Mouse (Mus musculus): ENCODE data around the gene Tsacc. TPM values are rescaled to one million over a fixed set of nuclear protein-coding genes. Genes with fewer than 3 reads are reported as not detected.
A peak's percentile ranks its signal among the peaks of the same experiment; 100 is the strongest.
"Not testable (repeated sequence)": the region's sequence is repeated elsewhere in the genome, so short reads cannot be mapped to it uniquely, and the experiment has no call there.

Tsacc gene
- polyA plus RNA-seq, 1 experiment, result 4.0 TPM

DNA sequence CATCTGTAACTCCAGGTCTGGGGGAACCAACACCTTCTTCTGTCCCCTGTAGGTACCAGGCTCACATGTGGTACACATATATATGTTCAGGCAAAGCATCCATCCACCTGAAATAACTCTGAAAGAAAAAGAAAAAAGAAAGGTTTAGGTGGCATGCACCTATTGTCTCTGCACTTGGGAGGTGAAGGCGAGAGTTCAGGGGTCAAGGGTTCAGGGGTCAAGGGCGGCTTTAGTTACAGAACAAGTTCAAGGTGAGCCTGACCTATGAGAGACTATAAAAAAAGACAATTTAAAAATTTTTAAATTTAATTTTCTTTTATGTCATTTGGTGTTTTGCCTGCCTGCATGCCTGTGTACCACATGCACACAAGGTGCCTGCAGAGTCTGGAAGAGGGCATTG, 16.8 kb downstream of the Tsacc start:
- no peak overlapping the region for H3K4me3 ChIP-seq (replicated peaks; ENCODE audit: insufficient read depth, low read depth, low read length)
- DNase-seq, result no peak
- H3K27ac ChIP-seq (ENCODE audit: insufficient read depth, low read length), result no peak overlapping the region
- H3K27me3 ChIP-seq (ENCODE audit: control insufficient read depth, insufficient read depth, low read length), result no peaks in the 10 kb centered on the region
- 92% methylated on average over 2 of the region's 2 CpGs for WGBS
- no peaks in the 10 kb centered on the region for H3K4me1 ChIP-seq (ENCODE audit: control insufficient read depth, insufficient read depth, low read length)
- TF ChIP-seq CTCF (IDR thresholded peaks at IDR 0.05; ENCODE audit: borderline replicate concordance, insufficient read depth, low read depth, low read length), result no peak
- TF ChIP-seq POLR2A (IDR thresholded peaks at IDR 0.05; ENCODE audit: borderline replicate concordance, insufficient read depth, low read length), result no peak

DNA sequence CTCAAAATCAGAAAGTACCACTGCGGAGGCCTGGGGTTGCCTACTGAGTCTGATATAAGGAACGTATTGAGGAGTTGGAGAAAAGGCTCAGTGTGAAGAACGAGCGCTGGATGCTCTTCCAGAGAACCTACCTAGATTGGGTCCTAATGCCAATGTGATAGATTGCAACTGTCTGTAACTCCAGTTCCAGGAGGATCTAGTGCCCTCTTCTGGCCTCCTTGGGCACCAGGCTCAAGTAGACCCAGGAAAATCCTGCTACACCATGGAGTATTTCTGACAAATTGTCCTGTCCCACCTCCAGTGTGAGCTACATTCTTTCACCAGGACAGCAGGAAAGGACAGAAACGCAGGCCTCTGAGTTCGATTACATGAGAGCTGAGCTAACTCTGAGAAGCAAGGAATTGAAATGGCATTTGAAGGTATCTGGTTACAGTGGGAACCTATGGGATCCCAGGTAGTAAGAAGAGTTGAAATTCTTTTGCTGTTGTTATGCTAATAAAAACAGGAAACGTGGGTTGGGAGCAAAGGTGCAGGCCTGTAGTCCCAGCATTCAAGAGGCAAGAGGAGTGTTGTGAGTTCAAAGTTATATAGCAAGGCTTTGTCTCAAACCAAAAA, 20.2 kb downstream of the Tsacc start:
- no peak overlapping the region for H3K4me3 ChIP-seq (replicated peaks; ENCODE audit: insufficient read depth, low read depth, low read length)
- 42% methylated on average over 7 of the region's 7 CpGs for WGBS
- no peak overlapping the region for H3K27ac ChIP-seq (ENCODE audit: insufficient read depth, low read length)
- H3K27me3 ChIP-seq (ENCODE audit: control insufficient read depth, insufficient read depth, low read length), result no peaks in the 10 kb centered on the region
- H3K4me1 ChIP-seq (ENCODE audit: control insufficient read depth, insufficient read depth, low read length), result no peaks in the 10 kb centered on the region
- peak; percentile 61; the same call in 1 of the 2 replicates for TF ChIP-seq CTCF (IDR thresholded peaks at IDR 0.05; ENCODE audit: borderline replicate concordance, insufficient read depth, low read depth, low read length)
- TF ChIP-seq POLR2A (IDR thresholded peaks at IDR 0.05; ENCODE audit: borderline replicate concordance, insufficient read depth, low read length), result no peak
- peak; percentile 25 to 32 for DNase-seq

DNA sequence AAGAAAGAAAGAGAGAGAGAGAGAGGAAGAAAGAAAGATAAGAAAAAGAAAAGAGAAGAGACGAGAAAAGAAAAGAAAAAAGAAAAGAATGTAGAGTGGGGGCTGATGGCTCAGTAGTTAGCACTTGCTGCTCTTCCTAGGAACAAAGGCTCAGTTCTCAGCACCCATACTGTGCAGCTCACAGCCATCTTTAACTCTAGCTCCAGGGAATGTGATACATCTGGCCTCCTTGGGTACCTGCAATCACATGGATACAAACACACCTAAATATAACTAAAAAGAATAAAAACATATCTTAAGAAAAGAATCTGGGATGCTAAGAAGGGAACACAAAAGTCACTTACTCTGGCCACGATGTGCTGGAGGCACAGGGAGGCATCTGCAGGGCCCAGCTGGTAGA, 20.7 kb downstream of the Tsacc start:
- no peak overlapping the region for H3K27ac ChIP-seq (ENCODE audit: insufficient read depth, low read length)
- no peak overlapping the region for H3K4me3 ChIP-seq (replicated peaks; ENCODE audit: insufficient read depth, low read depth, low read length)
- H3K27me3 ChIP-seq (ENCODE audit: control insufficient read depth, insufficient read depth, low read length), result no peaks in the 10 kb centered on the region
- no peaks in the 10 kb centered on the region for H3K4me1 ChIP-seq (ENCODE audit: control insufficient read depth, insufficient read depth, low read length)
- DNase-seq, result no peak
- TF ChIP-seq CTCF (IDR thresholded peaks at IDR 0.05; ENCODE audit: borderline replicate concordance, insufficient read depth, low read depth, low read length) (no peak), POLR2A (IDR thresholded peaks at IDR 0.05; ENCODE audit: borderline replicate concordance, insufficient read depth, low read length) (no peak)
- WGBS, result 80% methylated on average over 2 of the region's 2 CpGs

DNA sequence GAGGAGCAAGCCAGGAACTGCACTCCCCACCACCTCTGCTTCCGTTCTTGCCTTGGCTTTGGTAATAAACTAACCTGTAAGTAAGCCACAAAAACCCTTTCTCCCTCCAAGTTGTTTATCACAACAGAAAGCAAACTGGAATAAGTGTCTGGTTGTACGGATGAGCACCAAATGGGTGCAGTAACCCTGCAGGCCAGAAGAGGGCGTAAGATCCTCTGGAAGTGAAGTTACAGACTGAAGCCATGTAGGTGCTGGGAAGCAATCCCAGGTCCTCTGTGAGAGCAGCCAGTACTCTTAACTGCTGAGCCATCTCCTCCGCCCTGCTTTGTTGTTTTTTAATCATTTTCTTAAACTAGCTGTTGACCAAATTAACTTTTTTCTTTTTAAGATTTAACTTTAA, 22.8 kb downstream of the Tsacc start:
- 0 out of 2 replicates have a peak, but pooled peaks have one; percentile 27 for TF ChIP-seq CTCF (IDR thresholded peaks at IDR 0.05; ENCODE audit: borderline replicate concordance, insufficient read depth, low read depth, low read length)
- no peak for TF ChIP-seq POLR2A (IDR thresholded peaks at IDR 0.05; ENCODE audit: borderline replicate concordance, insufficient read depth, low read length)
- Histone ChIP-seq H3K4me3 (replicated peaks; ENCODE audit: insufficient read depth, low read depth, low read length) (no peak overlapping the region), H3K4me1 (ENCODE audit: control insufficient read depth, insufficient read depth, low read length) (no peaks in the 10 kb centered on the region), H3K27ac (ENCODE audit: insufficient read depth, low read length) (no peak overlapping the region), H3K27me3 (ENCODE audit: control insufficient read depth, insufficient read depth, low read length) (no peaks in the 10 kb centered on the region)
- no peak for DNase-seq
- 95% methylated on average over 4 of the region's 4 CpGs for WGBS

DNA sequence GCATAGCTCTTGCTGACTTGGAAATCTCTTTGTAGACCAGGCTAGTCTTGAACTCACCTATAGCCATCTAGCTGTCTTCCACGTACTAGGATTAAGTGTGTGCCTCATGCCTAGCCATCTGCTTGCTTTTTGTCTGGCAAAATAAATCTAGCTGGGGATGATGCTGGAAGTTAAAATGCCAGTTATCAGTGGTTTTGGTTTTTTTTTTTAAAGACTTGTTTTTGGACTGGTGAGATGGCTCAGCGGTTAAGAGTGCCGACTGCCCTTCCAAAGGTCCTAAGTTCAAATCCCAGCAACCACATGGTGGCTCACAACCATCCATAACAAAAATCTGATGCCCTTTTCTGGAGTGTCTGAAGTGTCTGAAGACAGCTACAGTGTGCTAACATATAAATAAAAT, 24.9 kb downstream of the Tsacc start:
- Histone ChIP-seq H3K4me3 (replicated peaks; ENCODE audit: insufficient read depth, low read depth, low read length) (no peak overlapping the region), H3K27me3 (ENCODE audit: control insufficient read depth, insufficient read depth, low read length) (no peaks in the 10 kb centered on the region), H3K4me1 (ENCODE audit: control insufficient read depth, insufficient read depth, low read length) (no peaks in the 10 kb centered on the region), H3K27ac (ENCODE audit: insufficient read depth, low read length) (no peak overlapping the region)
- no peak for DNase-seq
- 83% methylated on average over 3 of the region's 3 CpGs for WGBS
- TF ChIP-seq POLR2A (IDR thresholded peaks at IDR 0.05; ENCODE audit: borderline replicate concordance, insufficient read depth, low read length) (no peak), CTCF (IDR thresholded peaks at IDR 0.05; ENCODE audit: borderline replicate concordance, insufficient read depth, low read depth, low read length) (no peak)

DNA sequence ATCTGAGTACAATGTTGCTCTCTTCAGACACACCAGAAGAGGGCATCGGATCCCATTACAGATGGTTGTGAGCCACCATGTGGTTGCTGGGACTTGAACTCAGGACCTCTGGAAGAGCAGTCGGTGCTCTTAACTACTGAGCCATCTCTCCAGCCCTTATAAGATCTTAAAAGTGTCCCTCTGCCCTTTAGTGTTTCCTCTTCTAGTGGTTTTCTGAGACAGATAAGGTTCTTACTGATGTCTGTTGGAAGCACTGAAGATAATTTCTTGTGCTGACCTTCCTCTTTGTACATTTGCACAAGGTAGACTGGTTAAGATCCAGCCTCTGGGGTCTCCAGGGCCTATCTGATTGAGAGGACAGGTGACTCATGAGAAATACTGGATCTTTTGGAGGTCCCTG, 25.5 kb downstream of the Tsacc start:
- not testable (repeated sequence) for H3K27ac ChIP-seq (ENCODE audit: insufficient read depth, low read length); H3K4me3 ChIP-seq (replicated peaks; ENCODE audit: insufficient read depth, low read depth, low read length); H3K4me1 ChIP-seq (ENCODE audit: control insufficient read depth, insufficient read depth, low read length); DNase-seq; H3K27me3 ChIP-seq (ENCODE audit: control insufficient read depth, insufficient read depth, low read length)
- 85% methylated on average over 2 of the region's 2 CpGs for WGBS

DNA sequence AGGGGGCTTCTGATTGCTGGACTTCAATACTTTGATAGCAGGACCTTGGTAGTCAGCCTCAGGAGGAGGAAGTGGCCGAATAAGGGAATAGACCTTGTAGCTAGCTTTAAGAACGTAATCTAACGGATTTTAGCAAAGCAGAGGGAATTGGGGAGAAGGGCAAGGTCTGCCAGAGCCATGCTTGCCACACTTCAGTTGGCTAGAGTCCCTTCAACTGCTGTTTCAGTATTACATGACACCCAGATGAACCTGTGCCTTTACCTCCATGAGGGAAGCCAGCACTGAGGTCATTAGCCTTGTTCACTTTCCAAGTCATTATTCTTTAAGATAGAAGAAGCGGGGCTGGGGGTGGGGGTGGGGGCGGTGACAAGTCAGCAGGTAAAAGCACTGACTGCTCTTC, 27.8 kb downstream of the Tsacc start:
- no peaks in the 10 kb centered on the region for H3K4me1 ChIP-seq (ENCODE audit: control insufficient read depth, insufficient read depth, low read length)
- WGBS, result 83% methylated on average over 5 of the region's 5 CpGs

DNA sequence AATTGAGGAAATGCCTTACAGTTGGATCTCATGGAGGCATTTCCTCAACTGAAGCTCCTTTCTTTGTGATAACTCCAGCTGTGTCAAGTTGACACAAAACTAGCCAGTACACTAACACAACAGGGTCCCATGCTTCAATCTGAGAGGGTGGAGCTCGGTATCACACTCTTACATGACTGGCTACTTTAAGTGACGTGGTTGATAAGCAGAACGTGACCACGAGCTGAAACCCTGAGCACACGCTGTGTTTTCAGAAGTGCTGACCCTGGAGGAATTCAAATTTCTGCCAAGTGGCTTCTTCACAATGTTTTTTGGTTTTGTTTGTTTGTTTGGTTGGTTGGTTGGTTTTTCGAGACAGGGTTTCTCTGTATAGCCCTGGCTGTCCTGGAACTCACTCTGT, 28.8 kb downstream of the Tsacc start:
- H3K4me3 ChIP-seq (replicated peaks; ENCODE audit: insufficient read depth, low read depth, low read length); H3K27ac ChIP-seq (ENCODE audit: insufficient read depth, low read length); H3K27me3 ChIP-seq (ENCODE audit: control insufficient read depth, insufficient read depth, low read length); H3K4me1 ChIP-seq (ENCODE audit: control insufficient read depth, insufficient read depth, low read length); DNase-seq: not testable (repeated sequence)
- WGBS, result 70% methylated on average over 6 of the region's 6 CpGs

More for the DNA sequence above, 27.8 kb downstream of the Tsacc start:
- TF ChIP-seq CTCF (IDR thresholded peaks at IDR 0.05; ENCODE audit: borderline replicate concordance, insufficient read depth, low read depth, low read length), result no peak
- DNase-seq, result no peak
- Histone ChIP-seq H3K4me3 (replicated peaks; ENCODE audit: insufficient read depth, low read depth, low read length) (no peak overlapping the region), H3K27me3 (ENCODE audit: control insufficient read depth, insufficient read depth, low read length) (no peaks in the 10 kb centered on the region), H3K27ac (ENCODE audit: insufficient read depth, low read length) (no peak overlapping the region)

DNA sequence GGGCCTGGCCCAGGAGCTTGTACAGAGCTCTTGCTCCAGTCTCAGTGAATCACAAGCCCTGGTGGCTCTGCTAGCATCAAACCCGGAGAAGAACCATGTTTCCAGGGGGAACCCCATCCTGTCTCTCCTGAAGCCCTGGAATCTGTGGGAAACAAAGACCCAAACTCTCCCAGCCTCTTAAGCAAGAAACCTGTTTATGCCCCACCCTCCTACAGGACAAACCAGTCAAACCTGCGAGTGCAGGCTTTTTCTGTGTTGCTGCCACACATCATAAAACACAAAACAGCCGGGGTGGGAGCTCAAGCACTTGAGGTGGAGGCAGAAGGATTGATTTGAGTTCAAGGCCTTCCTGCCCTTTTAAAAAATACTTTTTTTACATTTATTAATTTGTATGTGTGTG, 34.5 kb downstream of the Tsacc start:
- H3K27me3 ChIP-seq (ENCODE audit: control insufficient read depth, insufficient read depth, low read length), result no peaks in the 10 kb centered on the region
- WGBS, result 77% methylated on average over 3 of the region's 3 CpGs

More for the DNA sequence above, 34.5 kb downstream of the Tsacc start:
- no peak for DNase-seq
- no peak overlapping the region for H3K4me3 ChIP-seq (replicated peaks; ENCODE audit: insufficient read depth, low read depth, low read length)
- TF ChIP-seq POLR2A (IDR thresholded peaks at IDR 0.05; ENCODE audit: borderline replicate concordance, insufficient read depth, low read length), result no peak
- TF ChIP-seq CTCF (IDR thresholded peaks at IDR 0.05; ENCODE audit: borderline replicate concordance, insufficient read depth, low read depth, low read length), result no peak
- no peaks in the 10 kb centered on the region for H3K4me1 ChIP-seq (ENCODE audit: control insufficient read depth, insufficient read depth, low read length)
- no peak overlapping the region for H3K27ac ChIP-seq (ENCODE audit: insufficient read depth, low read length)

Data from cerebellum, adult 2 months (tissue).